Comparison of ENCODE assay signal across 19 mouse cellular contexts in the genomic region with DNA sequence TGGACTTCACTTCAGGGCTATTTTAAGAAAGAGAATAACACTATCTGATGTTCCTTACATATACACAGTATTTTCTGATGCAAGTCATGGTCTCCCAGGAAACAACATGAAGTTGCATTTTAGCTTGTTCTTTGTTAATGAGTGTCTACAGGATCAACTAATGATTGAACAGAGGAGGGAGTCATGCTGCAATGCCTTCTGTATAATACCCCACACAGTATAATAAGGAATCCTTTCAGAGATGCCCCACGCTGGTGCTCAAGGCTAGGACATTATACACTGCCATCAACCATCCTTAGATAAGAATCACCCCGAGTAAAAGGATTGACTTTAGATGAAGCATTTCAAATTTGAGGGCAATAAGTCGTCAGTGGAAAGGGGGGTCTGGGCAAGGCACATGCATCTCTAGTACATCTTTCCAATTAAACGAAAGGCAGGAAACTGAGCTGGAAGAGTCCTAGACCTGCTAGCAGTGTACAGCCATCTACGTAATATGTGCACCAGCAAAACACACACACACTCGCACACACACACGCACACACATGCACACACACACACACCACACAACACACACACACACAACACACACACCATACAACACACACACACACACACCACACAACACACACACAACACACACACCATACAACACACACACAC.
"Had no signal": no experiment of that assay in that cellular context is flagged by ENCODE, and none has a peak within 500 bp of the region (broad histone marks: within the 10 kb centered on the region; RNA-seq: fewer than 3 reads in every experiment).

No protein-coding gene starts in this region.

- H3K9ac ChIP-seq: liver, embryonic 14.5 days; lung, embryonic 15.5 days; midbrain, embryonic 13.5 days; neural tube, embryonic 13.5 days; stomach, embryonic 15.5 days had no signal

- H3K27ac ChIP-seq: layer of hippocampus, adult 2 months; liver, embryonic 14.5 days; lung, embryonic 15.5 days; midbrain, embryonic 10.5 days; midbrain, embryonic 13.5 days; neural tube, embryonic 13.5 days; stomach, embryonic 15.5 days had no signal

- H3K4me3 ChIP-seq: layer of hippocampus, adult 2 months; lung, embryonic 15.5 days; midbrain, embryonic 10.5 days; midbrain, embryonic 13.5 days; myocyte; neural tube, embryonic 13.5 days; stomach, embryonic 15.5 days had no signal

- H3K27me3 ChIP-seq: lung, embryonic 15.5 days; megakaryocyte, embryonic 14.5 days; midbrain, embryonic 13.5 days; neural tube, embryonic 13.5 days; stomach, embryonic 15.5 days had no signal

- DNase-seq: layer of hippocampus, adult 9-11 months; lung, adult 18-20 months; lung, postnatal 10 days; lung, postnatal 36 days; retina, postnatal 1 day; right cerebral cortex, postnatal 25 days; spleen, adult 18-20 months; thymus, postnatal 25 days had no signal

- H3K4me2 ChIP-seq: lung, embryonic 15.5 days; midbrain, embryonic 13.5 days; neural tube, embryonic 13.5 days; stomach, embryonic 15.5 days had no signal

- H3K9me3 ChIP-seq: lung, embryonic 15.5 days; megakaryocyte, embryonic 14.5 days; midbrain, embryonic 10.5 days; midbrain, embryonic 13.5 days; neural tube, embryonic 13.5 days; stomach, embryonic 15.5 days had no signal

- H3K4me1 ChIP-seq: lung, embryonic 15.5 days; midbrain, embryonic 10.5 days; midbrain, embryonic 13.5 days; neural tube, embryonic 13.5 days; stomach, embryonic 15.5 days had no signal

- ATAC-seq: intestine, postnatal 0 days; midbrain, embryonic 13.5 days; midbrain, embryonic 16.5 days had no signal

- H3K36me3 ChIP-seq: lung, embryonic 15.5 days; midbrain, embryonic 10.5 days; midbrain, embryonic 13.5 days; neural tube, embryonic 13.5 days; stomach, embryonic 15.5 days had no signal
